9 mouse cellular contexts compared by ENCODE assay signal in genomic region chr11:4083316-4084078, GRCm38 (mm10). TPM values are rescaled to one million over a fixed set of nuclear protein-coding genes. Genes with fewer than 3 reads are reported as not detected.
DNase-seq lines count a peak whose midpoint lies in the region; ATAC-seq lines count a peak whose summit lies in the region.
"Had no signal": no experiment of that assay in that cellular context is flagged by ENCODE, and none has a peak within 500 bp of the region (broad histone marks: within the 10 kb centered on the region; RNA-seq: fewer than 3 reads in every experiment).

No protein-coding gene starts in this region.

- H3K36me3 ChIP-seq in hindbrain, embryonic 11.5 days (ENCODE audit: control insufficient read depth, insufficient read depth, low read length) = no peaks in the 10 kb centered on the region
- H3K36me3 ChIP-seq in hindbrain, embryonic 13.5 days = no peaks in the 10 kb centered on the region
- no peaks in the 10 kb centered on the region for H3K36me3 ChIP-seq in midbrain, embryonic 13.5 days
- H3K36me3 ChIP-seq: lung, embryonic 15.5 days had no signal

- no peaks in the 10 kb centered on the region for H3K27me3 ChIP-seq in hindbrain, embryonic 11.5 days (ENCODE audit: control insufficient read depth, insufficient read depth, low read length)
- 0 out of 2 replicates have a peak, but pooled peaks cover 4% of the 10 kb centered on the region for H3K27me3 ChIP-seq in hindbrain, embryonic 13.5 days
- peaks cover 2% of the 10 kb centered on the region; the same call in 1 of the 2 replicates for H3K27me3 ChIP-seq in midbrain, embryonic 13.5 days
- H3K27me3 ChIP-seq: lung, embryonic 15.5 days had no signal

- peak; percentile 85 for DNase-seq in hindbrain, embryonic 11.5 days (ENCODE audit: low spot score)
- DNase-seq in R1 (ENCODE audit: low read depth, low spot score) = peak; percentile 83
- peak; percentile 85 to 94 for DNase-seq in cerebellum, postnatal 10 days
- DNase-seq in gastrocnemius, postnatal 14 days = peak; percentile 28
- peak; percentile 72 for DNase-seq in layer of hippocampus, adult 9-11 months
- DNase-seq in spleen, postnatal 36 days (ENCODE audit: low spot score in 2 of 2) = peak; percentile 20 to 37

- H3K4me3 ChIP-seq in hindbrain, embryonic 11.5 days (ENCODE audit: low read depth, low read length) = no peak overlapping the region
- no peak overlapping the region for H3K4me3 ChIP-seq in hindbrain, embryonic 13.5 days
- no peak overlapping the region for H3K4me3 ChIP-seq in midbrain, embryonic 13.5 days (replicated peaks)
- H3K4me3 ChIP-seq: lung, embryonic 15.5 days had no signal

- H3K4me2 ChIP-seq in hindbrain, embryonic 11.5 days (replicated peaks; ENCODE audit: low read depth, low read length) = no peak overlapping the region
- no peak overlapping the region for H3K4me2 ChIP-seq in hindbrain, embryonic 13.5 days
- H3K4me2 ChIP-seq in midbrain, embryonic 13.5 days (replicated peaks) = no peak overlapping the region
- H3K4me2 ChIP-seq: lung, embryonic 15.5 days had no signal

- ATAC-seq in hindbrain, embryonic 11.5 days (ENCODE audit: low FRiP score) = no peak; the same call in 1 of the 2 replicates
- no peak for ATAC-seq in hindbrain, embryonic 13.5 days (ENCODE audit: low FRiP score)
- peak; percentile 62; the same call in 1 of the 2 replicates for ATAC-seq in midbrain, embryonic 13.5 days

- no peaks in the 10 kb centered on the region for H3K4me1 ChIP-seq in hindbrain, embryonic 11.5 days (replicated peaks; ENCODE audit: control insufficient read depth, insufficient read depth, low read length)
- H3K4me1 ChIP-seq in hindbrain, embryonic 13.5 days (replicated peaks) = peaks cover 6% of the 10 kb centered on the region; the same call in 1 of the 2 replicates
- peaks cover 8% of the 10 kb centered on the region; the same call in 1 of the 2 replicates for H3K4me1 ChIP-seq in midbrain, embryonic 13.5 days (replicated peaks)
- H3K4me1 ChIP-seq: lung, embryonic 15.5 days had no signal

- H3K9me3 ChIP-seq in hindbrain, embryonic 11.5 days (ENCODE audit: control insufficient read depth, low read length) = no peaks in the 10 kb centered on the region
- H3K9me3 ChIP-seq in hindbrain, embryonic 13.5 days = no peaks in the 10 kb centered on the region
- no peaks in the 10 kb centered on the region for H3K9me3 ChIP-seq in midbrain, embryonic 13.5 days
- H3K9me3 ChIP-seq: lung, embryonic 15.5 days had no signal

- no peak overlapping the region for H3K27ac ChIP-seq in hindbrain, embryonic 11.5 days (ENCODE audit: low read depth, low read length)
- H3K27ac ChIP-seq in hindbrain, embryonic 13.5 days = no peak overlapping the region
- H3K27ac ChIP-seq in midbrain, embryonic 13.5 days = no peak overlapping the region
- H3K27ac ChIP-seq: lung, embryonic 15.5 days had no signal

- 33% methylated on average over 5 of the region's 5 CpGs for WGBS in hindbrain, embryonic 11.5 days
- WGBS in hindbrain, embryonic 13.5 days = 35% methylated on average over 5 of the region's 5 CpGs
- 29% methylated on average over 5 of the region's 5 CpGs for WGBS in midbrain, embryonic 13.5 days

- intact Hi-C loops in gastrocnemius, postnatal 14 days (cut with DNase I; ENCODE audit: low total_unique reads) = loop anchor here (2.0 kb wide), 1 partner anchor 83 kb away; no protein-coding TSS in a partner anchor

- H3K9ac ChIP-seq in hindbrain, embryonic 11.5 days (ENCODE audit: low read depth, low read length) = no peak overlapping the region
- no peak overlapping the region for H3K9ac ChIP-seq in hindbrain, embryonic 13.5 days
- no peak overlapping the region for H3K9ac ChIP-seq in midbrain, embryonic 13.5 days (replicated peaks)
- H3K9ac ChIP-seq: lung, embryonic 15.5 days had no signal

RNA-seq across cellular contexts. Expression of gene Mtfp1, which starts 11.7 kb away (rescaled TPM):
- polyA plus RNA-seq in hindbrain, embryonic 11.5 days (2014; fragmentation: Nextera tagmentation; extraction: Ambion mirVana) = 5.7 and 6.2 TPM in 2 replicates
- 5.7 and 6.2 TPM in 2 replicates for polyA plus RNA-seq in hindbrain, embryonic 13.5 days (2015; fragmentation: Nextera tagmentation; extraction: Ambion mirVana)
- total RNA-seq in gastrocnemius, postnatal 14 days (2021) = 10 to 100 TPM; 40.8 to 47.8 TPM
- 4.9 and 6.6 TPM in 2 replicates for polyA plus RNA-seq in midbrain, embryonic 13.5 days (2015; fragmentation: Nextera tagmentation; extraction: Ambion mirVana)

RNA-seq across cellular contexts. Expression of gene Sec14l3, which starts 18.9 kb away (rescaled TPM):
- not detected in 2 replicates for polyA plus RNA-seq in hindbrain, embryonic 11.5 days (2014; fragmentation: Nextera tagmentation; extraction: Ambion mirVana)
- polyA plus RNA-seq in hindbrain, embryonic 13.5 days (2015; fragmentation: Nextera tagmentation; extraction: Ambion mirVana) = 0.08 and 0.35 TPM in 2 replicates
- total RNA-seq in gastrocnemius, postnatal 14 days (2021) = not detected
- 0.26 TPM in 1 of 2 replicates, not detected in the other for polyA plus RNA-seq in midbrain, embryonic 13.5 days (2015; fragmentation: Nextera tagmentation; extraction: Ambion mirVana)

RNA-seq across cellular contexts. Expression of gene Sec14l2, which starts 39.7 kb away (rescaled TPM):
- polyA plus RNA-seq in hindbrain, embryonic 11.5 days (2014; fragmentation: Nextera tagmentation; extraction: Ambion mirVana) = 1.7 and 2.1 TPM in 2 replicates
- polyA plus RNA-seq in hindbrain, embryonic 13.5 days (2015; fragmentation: Nextera tagmentation; extraction: Ambion mirVana) = 2.3 and 3.4 TPM in 2 replicates
- under 1 TPM; 0.95 to 0.96 TPM for total RNA-seq in gastrocnemius, postnatal 14 days (2021)
- polyA plus RNA-seq in midbrain, embryonic 13.5 days (2015; fragmentation: Nextera tagmentation; extraction: Ambion mirVana) = 2.3 and 3.2 TPM in 2 replicates

RNA-seq across cellular contexts. Expression of gene Rnf215, which starts 51.5 kb away (rescaled TPM):
- polyA plus RNA-seq in hindbrain, embryonic 11.5 days (2014; fragmentation: Nextera tagmentation; extraction: Ambion mirVana) = 24.8 and 31.8 TPM in 2 replicates
- polyA plus RNA-seq in hindbrain, embryonic 13.5 days (2015; fragmentation: Nextera tagmentation; extraction: Ambion mirVana) = 42.9 and 44.0 TPM in 2 replicates
- 1 to 10 TPM; 6.3 to 8.7 TPM for total RNA-seq in gastrocnemius, postnatal 14 days (2021)
- 43.9 and 45.9 TPM in 2 replicates for polyA plus RNA-seq in midbrain, embryonic 13.5 days (2015; fragmentation: Nextera tagmentation; extraction: Ambion mirVana)

RNA-seq across cellular contexts. Expression of gene Sec14l4, which starts 52.2 kb away (rescaled TPM):
- not detected in 2 replicates for polyA plus RNA-seq in hindbrain, embryonic 11.5 days (2014; fragmentation: Nextera tagmentation; extraction: Ambion mirVana)
- polyA plus RNA-seq in hindbrain, embryonic 13.5 days (2015; fragmentation: Nextera tagmentation; extraction: Ambion mirVana) = not detected in 2 replicates
- total RNA-seq in gastrocnemius, postnatal 14 days (2021) = not detected
- polyA plus RNA-seq in midbrain, embryonic 13.5 days (2015; fragmentation: Nextera tagmentation; extraction: Ambion mirVana) = not detected in 2 replicates

Comparison
In these comparisons a context has a peak if more than half of its experiments do, and no peak if none do; other contexts are left out.
1. DNase-seq: peak in every context shown above with its lines; median percentile 90 in cerebellum, postnatal 10 days; 85 in hindbrain, embryonic 11.5 days; 83 in R1; 72 in layer of hippocampus, adult 9-11 months; 28 in spleen, postnatal 36 days; 28 in gastrocnemius, postnatal 14 days.